Mouse (Mus musculus) CD4-positive naive resting alpha-beta T cell, adult 76 days (primary cell): ENCODE measurements around the gene Rtn2. TPM values are rescaled to one million over a fixed set of nuclear protein-coding genes. Genes with fewer than 3 reads are reported as not detected.

Source experiments
- total RNA-seq: library from RNA; stranded (reverse); gene quantifications from one replicate; pipeline ENCODE4 v1.2.4, GENCODE M21; 2023

Gene Rtn2
- total RNA-seq = not detected

GRCm38 (mm10) chr7:19282385-19282784 lies at the start of gene Rtn2:
Rtn2 (plus strand) TSS chr7:19282624.

GRCm38 (mm10) chr7:19271238-19272172 lies 10.9 kb upstream of the Rtn2 start, which contains the start of gene Vasp:
Vasp (minus strand) TSS chr7:19271817.

GRCm38 (mm10) chr7:19279581-19280114 lies 2.8 kb upstream of the Rtn2 start, which contains the start of gene Ppm1n:
Ppm1n (minus strand) TSS chr7:19280064.

GRCm38 (mm10) chr7:19309884-19310641 lies 27.6 kb downstream of the Rtn2 start, which contains the start of gene Fosb:
Fosb (minus strand) TSS chr7:19310051.

GRCm38 (mm10) chr7:19344237-19344847 lies 61.9 kb downstream of the Rtn2 start, which contains the start of gene Ercc1:
Ercc1 (plus strand) TSS chr7:19344778.

Other genes starting within 250 kb of the Rtn2 start
- not detected for gene Rsph6a, start 227.9 kb upstream of the Rtn2 start, total RNA-seq
- gene Dmwd, start 206.4 kb upstream of the Rtn2 start, total RNA-seq = 1.1 TPM
- 3.8 TPM for gene Dmpk, start 198.8 kb upstream of the Rtn2 start, total RNA-seq
- gene Six5, start 188.0 kb upstream of the Rtn2 start, total RNA-seq = not detected
- gene Gm4969, start 164.3 kb upstream of the Rtn2 start, total RNA-seq = not detected
- 15.4 TPM for gene Fbxo46, start 162.8 kb upstream of the Rtn2 start, total RNA-seq
- gene Qpctl, start 133.3 kb upstream of the Rtn2 start, total RNA-seq = 12.2 TPM
- 62.7 TPM for gene Snrpd2, start 132.9 kb upstream of the Rtn2 start, total RNA-seq
- not detected for gene Gipr, start 116.5 kb upstream of the Rtn2 start, total RNA-seq
- 16.0 TPM for gene Eml2, start 106.2 kb upstream of the Rtn2 start, total RNA-seq
- not detected for gene Gpr4, start 70.1 kb upstream of the Rtn2 start, total RNA-seq
- 42.1 TPM for gene Opa3, start 54.3 kb upstream of the Rtn2 start, total RNA-seq
- 262 TPM for gene Vasp, start 10.8 kb upstream of the Rtn2 start, total RNA-seq
- gene Ppm1n, start 2.6 kb upstream of the Rtn2 start, total RNA-seq = 0.76 TPM
- gene Fosb, start 27.4 kb downstream of the Rtn2 start, total RNA-seq = 701 TPM
- 67.1 TPM for gene Ercc1, start 62.2 kb downstream of the Rtn2 start, total RNA-seq
- 9.0 TPM for gene Cd3eap, start 76.9 kb downstream of the Rtn2 start, total RNA-seq
- 1.3 TPM for gene Ppp1r13l, start 77.1 kb downstream of the Rtn2 start, total RNA-seq
- gene Ercc2, start 99.4 kb downstream of the Rtn2 start, total RNA-seq = 69.8 TPM
- gene Klc3, start 121.5 kb downstream of the Rtn2 start, total RNA-seq = 5.9 TPM
- not detected for gene Ckm, start 122.2 kb downstream of the Rtn2 start, total RNA-seq
- 26.5 TPM for gene Mark4, start 176.2 kb downstream of the Rtn2 start, total RNA-seq
- gene Exoc3l2, start 180.7 kb downstream of the Rtn2 start, total RNA-seq = not detected
- 3.3 TPM for gene Bloc1s3, start 225.7 kb downstream of the Rtn2 start, total RNA-seq
- gene Trappc6a, start 225.8 kb downstream of the Rtn2 start, total RNA-seq = 23.3 TPM
- not detected for gene Nkpd1, start 235.2 kb downstream of the Rtn2 start, total RNA-seq